Mouse (Mus musculus) ES-Bruce4 (cell line): ENCODE results near the gene Hdac4.

Source experiments
- CTCF ChIP-seq: IDR thresholded peaks from one replicate; pipeline ENCODE4 v1.8.1; 2011; ENCODE audit warnings: low read depth, low read length
- EP300 ChIP-seq: IDR thresholded peaks from 2 replicates; pipeline ENCODE4 v1.6.1; 2011; ENCODE audit warnings: low read depth, low read length; ENCODE audit not compliant: insufficient read depth
- POLR2A ChIP-seq: IDR thresholded peaks from one replicate; pipeline ENCODE4 v1.8.1; 2011; ENCODE audit warnings: low read length; ENCODE audit not compliant: insufficient read depth

- TF ChIP-seq CTCF (no peak), POLR2A (no peak), EP300 (no peak)
Observed at GRCm38 (mm10) chr1:91991597-91991996, 203.9 kb downstream of the Hdac4 start.
